Mouse (Mus musculus): ENCODE results near the gene Fbxl5. TPM values are rescaled to one million over a fixed set of nuclear protein-coding genes. Genes with fewer than 3 reads are reported as not detected.

The Fbxl5 gene
- polyA plus RNA-seq (2015; fragmentation: Nextera tagmentation; extraction: Ambion mirVana) = 61.0 and 62.1 TPM in 2 replicates

- Histone ChIP-seq H3K4me2 (ENCODE audit: low read length) (no peak within 1 kb of the TSS), H3K4me1 (replicated peaks; ENCODE audit: insufficient read depth, low read length) (no peaks in the 10 kb centered on the region), H3K27ac (no peak within 1 kb of the TSS), H3K9ac (ENCODE audit: low read depth, low read length) (no peak within 1 kb of the TSS), H3K27me3 (ENCODE audit: insufficient read depth, low read length) (no peaks in the 10 kb centered on the region), H3K9me3 (replicated peaks; ENCODE audit: low read length) (no peaks in the 10 kb centered on the region), H3K36me3 (ENCODE audit: insufficient read depth, low read length) (no peaks in the 10 kb centered on the region), H3K4me3 (replicated peaks; ENCODE audit: low read depth, low read length) (no peak within 1 kb of the TSS)
- no peak for TF ChIP-seq CTCF (IDR thresholded peaks at IDR 0.05; ENCODE audit: low read depth)
- DNase-seq (ENCODE audit: low spot score) = no peak
- WGBS = 86% methylated on average over 19 of the region's 19 CpGs
- ATAC-seq (replicated peaks; ENCODE audit: low FRiP score, low read depth) = no peak
Observed at GRCm38 (mm10) chr5:43821538-43821937, at the start of gene Fbxl5. Gene Fbxl5 (minus strand): TSS chr5:43821638.

DNA sequence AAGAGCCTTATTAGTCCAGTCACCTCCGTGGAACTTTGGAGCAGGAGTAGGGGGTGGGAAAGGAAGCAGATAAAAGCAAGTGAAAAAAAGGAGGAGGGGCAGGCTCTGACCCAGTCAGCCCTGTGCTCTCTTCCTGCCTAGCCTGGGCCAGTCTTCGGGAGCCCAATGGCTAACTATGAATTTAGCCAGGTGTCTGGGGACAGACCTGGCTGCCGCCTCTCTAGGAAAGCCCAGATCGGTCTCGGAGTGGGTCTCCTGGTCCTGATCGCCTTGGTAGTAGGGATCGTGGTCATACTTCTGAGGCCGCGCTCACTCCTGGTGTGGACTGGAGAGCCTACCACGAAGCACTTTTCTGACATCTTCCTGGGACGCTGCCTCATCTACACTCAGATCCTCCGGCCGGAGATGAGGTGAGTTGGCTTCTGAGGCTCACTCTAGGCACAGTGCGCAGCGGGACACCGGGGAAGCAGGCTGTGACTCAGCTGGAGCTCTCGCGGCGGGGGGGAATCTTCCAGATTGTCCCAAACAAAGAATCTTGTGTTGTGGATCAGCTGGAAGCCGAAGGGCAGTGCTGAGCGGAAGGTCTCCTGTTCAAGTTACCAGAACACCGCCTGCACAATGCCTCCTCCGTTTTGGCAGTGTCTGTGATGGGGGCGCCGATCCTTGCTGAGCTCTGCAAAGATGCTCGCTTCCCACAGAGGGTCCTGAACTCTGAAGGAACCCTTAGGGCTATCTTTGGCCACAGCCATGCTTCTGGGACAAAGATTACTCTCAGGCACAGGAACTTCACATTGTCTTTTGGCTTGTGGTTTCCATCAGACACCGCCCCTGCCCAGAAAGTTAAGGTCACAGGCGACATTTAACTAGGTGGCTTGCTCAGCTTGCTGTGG is 47.5 kb upstream of the Fbxl5 start:
- Histone ChIP-seq H3K27me3 (ENCODE audit: insufficient read depth, low read length) (no peaks in the 10 kb centered on the region), H3K4me1 (replicated peaks; ENCODE audit: insufficient read depth, low read length) (no peaks in the 10 kb centered on the region), H3K36me3 (ENCODE audit: insufficient read depth, low read length) (no peaks in the 10 kb centered on the region), H3K9ac (ENCODE audit: low read depth, low read length) (peak overlapping the region; percentile 63), H3K27ac (peak overlapping the region; percentile 20), H3K4me2 (ENCODE audit: low read length) (peak overlapping the region; percentile 72), H3K9me3 (replicated peaks; ENCODE audit: low read length) (no peaks in the 10 kb centered on the region), H3K4me3 (replicated peaks; ENCODE audit: low read depth, low read length) (peak overlapping the region; percentile 45)
- DNase-seq (ENCODE audit: low spot score) (peak; percentile 56), ATAC-seq (replicated peaks; ENCODE audit: low FRiP score, low read depth) (peak; percentile 25; the same call in 1 of the 2 replicates)
- WGBS = 3% methylated on average over 28 of the region's 28 CpGs
- TF ChIP-seq CTCF (IDR thresholded peaks at IDR 0.05; ENCODE audit: low read depth) = no peak

- Histone ChIP-seq H3K9me3 (replicated peaks; ENCODE audit: low read length) (no peaks in the 10 kb centered on the region), H3K9ac (ENCODE audit: low read depth, low read length) (peak within 1 kb of the TSS; percentile 63), H3K27me3 (ENCODE audit: insufficient read depth, low read length) (no peaks in the 10 kb centered on the region), H3K4me2 (ENCODE audit: low read length) (peak within 1 kb of the TSS; percentile 72), H3K4me3 (replicated peaks; ENCODE audit: low read depth, low read length) (peak within 1 kb of the TSS; percentile 45), H3K27ac (peak within 1 kb of the TSS; percentile 37), H3K36me3 (ENCODE audit: insufficient read depth, low read length) (no peaks in the 10 kb centered on the region), H3K4me1 (replicated peaks; ENCODE audit: insufficient read depth, low read length) (no peaks in the 10 kb centered on the region)
- no peak for TF ChIP-seq CTCF (IDR thresholded peaks at IDR 0.05; ENCODE audit: low read depth)
- ATAC-seq (replicated peaks; ENCODE audit: low FRiP score, low read depth) (no peak; the same call in 1 of the 2 replicates), DNase-seq (ENCODE audit: low spot score) (no peak)
Observed at GRCm38 (mm10) chr5:43868253-43868652, 46.8 kb upstream of the Fbxl5 start, which contains the start of gene Cd38. Gene Cd38 (plus strand): TSS chr5:43868553.

DNA sequence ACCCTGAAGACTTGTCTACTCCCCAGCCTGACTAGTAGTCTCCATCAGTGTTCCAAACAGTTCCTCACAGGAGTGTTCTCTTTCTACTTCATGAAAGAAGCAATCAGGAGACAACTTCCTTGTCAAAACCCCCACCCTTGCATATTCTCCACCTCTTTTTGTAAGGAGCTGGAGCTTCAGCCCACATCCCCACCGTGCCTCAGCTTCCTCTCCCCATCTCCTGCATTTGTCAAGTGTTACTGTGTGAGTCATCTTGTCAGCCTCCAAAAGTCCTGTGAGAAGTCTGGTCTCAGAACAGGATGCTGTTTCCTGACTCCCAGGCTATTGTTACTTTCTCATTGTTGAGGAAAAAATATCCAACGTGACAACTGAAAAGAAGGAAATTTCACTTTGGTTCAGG is 43.9 kb upstream of the Fbxl5 start:
- whole genome bisulfite sequencing = 59% methylated on average over 2 of the region's 2 CpGs
- DNase-seq (ENCODE audit: low spot score) = peak; percentile 47

DNA sequence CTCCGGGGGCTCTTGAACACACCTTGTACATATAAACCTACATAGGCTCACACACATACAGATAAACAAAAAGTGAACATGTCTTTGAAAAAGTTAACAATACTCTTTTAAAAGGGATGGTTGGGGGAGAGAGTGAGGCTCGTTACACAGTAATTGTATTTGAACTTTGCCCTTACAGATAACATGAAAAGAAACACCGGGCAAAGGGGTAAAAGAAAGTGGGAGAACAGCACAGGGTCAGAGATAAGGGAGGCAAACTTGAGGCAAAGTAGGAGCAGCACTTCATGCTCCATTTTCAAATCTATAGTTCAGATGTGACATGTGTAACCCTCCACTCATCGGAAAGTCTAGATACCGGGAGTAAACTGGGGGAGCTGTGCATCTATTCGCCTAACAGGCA is 42.2 kb upstream of the Fbxl5 start:
- Histone ChIP-seq H3K9me3 (replicated peaks; ENCODE audit: low read length) (no peaks in the 10 kb centered on the region), H3K4me2 (ENCODE audit: low read length) (no peak overlapping the region), H3K4me1 (replicated peaks; ENCODE audit: insufficient read depth, low read length) (no peaks in the 10 kb centered on the region), H3K9ac (ENCODE audit: low read depth, low read length) (no peak overlapping the region), H3K27me3 (ENCODE audit: insufficient read depth, low read length) (no peaks in the 10 kb centered on the region), H3K36me3 (ENCODE audit: insufficient read depth, low read length) (no peaks in the 10 kb centered on the region), H3K4me3 (replicated peaks; ENCODE audit: low read depth, low read length) (no peak overlapping the region), H3K27ac (no peak overlapping the region)
- 71% methylated on average over 6 of the region's 6 CpGs for whole genome bisulfite sequencing
- no peak for TF ChIP-seq CTCF (IDR thresholded peaks at IDR 0.05; ENCODE audit: low read depth)
- DNase-seq (ENCODE audit: low spot score) = no peak
- ATAC-seq (replicated peaks; ENCODE audit: low FRiP score, low read depth) = no peak

More for the DNA sequence above, 43.9 kb upstream of the Fbxl5 start:
- no peak for TF ChIP-seq CTCF (IDR thresholded peaks at IDR 0.05; ENCODE audit: low read depth)
- Histone ChIP-seq H3K4me2 (ENCODE audit: low read length) (no peak overlapping the region), H3K9me3 (replicated peaks; ENCODE audit: low read length) (no peaks in the 10 kb centered on the region), H3K4me1 (replicated peaks; ENCODE audit: insufficient read depth, low read length) (no peaks in the 10 kb centered on the region), H3K27ac (0 out of 2 replicates have a peak overlapping the region, but pooled peaks have one; percentile 19), H3K9ac (ENCODE audit: low read depth, low read length) (no peak overlapping the region), H3K36me3 (ENCODE audit: insufficient read depth, low read length) (no peaks in the 10 kb centered on the region), H3K4me3 (replicated peaks; ENCODE audit: low read depth, low read length) (no peak overlapping the region), H3K27me3 (ENCODE audit: insufficient read depth, low read length) (no peaks in the 10 kb centered on the region)
- no peak for ATAC-seq (replicated peaks; ENCODE audit: low FRiP score, low read depth)

DNA sequence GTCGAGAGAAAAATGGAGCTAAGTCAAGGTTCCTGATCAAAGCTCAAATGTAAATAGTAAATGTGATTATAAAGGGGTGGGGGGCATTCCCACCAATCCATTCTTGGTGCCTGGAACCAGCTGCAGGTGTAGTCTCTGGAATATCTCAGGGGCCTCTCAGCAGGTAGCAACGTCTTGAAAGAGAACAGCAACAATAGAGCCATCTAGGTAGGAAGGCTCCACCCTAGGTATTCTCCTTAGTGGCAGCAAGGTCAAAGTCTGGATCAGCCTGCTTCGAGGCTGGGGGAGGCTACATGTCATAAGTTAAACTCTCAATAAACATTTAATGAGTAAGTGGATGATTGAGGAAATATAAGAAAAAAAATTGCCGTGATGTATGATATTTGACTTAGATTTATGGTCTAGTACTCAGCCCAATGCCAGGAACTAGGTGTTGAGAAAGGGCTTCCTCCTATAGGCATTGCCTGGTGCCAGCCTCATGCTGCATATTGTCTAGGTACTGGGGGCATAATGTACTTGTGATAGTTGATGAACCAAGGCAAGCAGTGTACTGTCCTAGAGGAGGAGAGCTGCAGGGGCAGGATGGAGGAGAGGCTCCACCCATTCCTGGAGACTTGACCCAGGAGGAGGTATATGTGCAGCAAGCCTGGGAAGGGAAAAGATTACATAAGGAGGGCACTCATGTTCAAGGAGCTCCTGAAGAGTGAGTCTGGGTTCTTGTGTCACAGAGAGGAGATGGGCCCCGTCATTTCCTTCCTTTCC is 39.4 kb upstream of the Fbxl5 start:
- H3K36me3 ChIP-seq (ENCODE audit: insufficient read depth, low read length) = no peaks in the 10 kb centered on the region
- ATAC-seq (replicated peaks; ENCODE audit: low FRiP score, low read depth) (no peak), DNase-seq (ENCODE audit: low spot score) (no peak)
- no peak overlapping the region for H3K4me3 ChIP-seq (replicated peaks; ENCODE audit: low read depth, low read length)
- H3K27me3 ChIP-seq (ENCODE audit: insufficient read depth, low read length) = no peaks in the 10 kb centered on the region
- H3K4me1 ChIP-seq (replicated peaks; ENCODE audit: insufficient read depth, low read length) = no peaks in the 10 kb centered on the region
- no peak for TF ChIP-seq CTCF (IDR thresholded peaks at IDR 0.05; ENCODE audit: low read depth)
- no peak overlapping the region for H3K4me2 ChIP-seq (ENCODE audit: low read length)
- 61% methylated on average over 5 of the region's 5 CpGs for WGBS
- H3K27ac ChIP-seq = no peak overlapping the region
- H3K9me3 ChIP-seq (replicated peaks; ENCODE audit: low read length) = no peaks in the 10 kb centered on the region
- no peak overlapping the region for H3K9ac ChIP-seq (ENCODE audit: low read depth, low read length)

Data from kidney, postnatal 0 days (tissue).